Mouse (Mus musculus): Measurements from ENCODE around the gene Adrm1.

Adrm1 gene

GRCm38 (mm10) chr2:180219145-180219943, 48.1 kb downstream of the Adrm1 start:
- DNase-seq (ENCODE audit: low spot score): no peak

GRCm38 (mm10) chr2:180220165-180220564, 48.9 kb downstream of the Adrm1 start:
- DNase-seq (ENCODE audit: low spot score): peak; percentile 50

- no peak for DNase-seq (ENCODE audit: low spot score)
Observed at GRCm38 (mm10) chr2:180221051-180221450, 49.8 kb downstream of the Adrm1 start.

- peak; percentile 68 for DNase-seq (ENCODE audit: low spot score)
Observed at GRCm38 (mm10) chr2:180222250-180222649, 51.0 kb downstream of the Adrm1 start.

GRCm38 (mm10) chr2:180224647-180225043, 53.4 kb downstream of the Adrm1 start:
- no peak for DNase-seq (ENCODE audit: low spot score)

GRCm38 (mm10) chr2:180225044-180225761, 53.9 kb downstream of the Adrm1 start:
- peak; percentile 69 for DNase-seq (ENCODE audit: low spot score)
